Mouse (Mus musculus) kidney, postnatal 14 days (tissue): ENCODE data around the gene Macf1.
"Not testable (repeated sequence)": the region's sequence is repeated elsewhere in the genome, so short reads cannot be mapped to it uniquely, and the experiment has no call there.

ENCODE experiments used
- DNase-seq: peaks from one replicate; pipeline ENCODE4 v3.0.0; 2022; ENCODE audit warnings: mixed read lengths

Macf1 gene

DNA sequence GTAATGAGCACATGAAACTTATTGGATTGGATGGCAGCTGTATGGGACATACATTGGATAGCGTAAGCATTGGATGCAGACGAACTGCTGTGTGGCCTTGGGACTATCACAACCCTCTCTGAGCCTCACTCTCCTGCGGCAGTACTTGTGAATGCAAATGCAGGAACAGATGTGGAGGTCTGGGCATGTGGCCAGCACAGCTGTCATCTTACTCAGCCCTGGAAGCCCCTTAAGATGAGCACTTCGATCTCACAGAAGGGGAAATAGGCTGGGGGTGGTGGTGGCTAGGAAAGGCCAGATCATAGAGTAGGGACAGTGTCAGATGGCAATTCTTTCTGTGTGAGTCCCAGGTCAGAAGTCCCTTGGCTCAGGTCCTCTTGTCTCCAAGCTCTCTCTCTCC lies 346.5 kb downstream of the Macf1 start:
- no peak for DNase-seq

DNA sequence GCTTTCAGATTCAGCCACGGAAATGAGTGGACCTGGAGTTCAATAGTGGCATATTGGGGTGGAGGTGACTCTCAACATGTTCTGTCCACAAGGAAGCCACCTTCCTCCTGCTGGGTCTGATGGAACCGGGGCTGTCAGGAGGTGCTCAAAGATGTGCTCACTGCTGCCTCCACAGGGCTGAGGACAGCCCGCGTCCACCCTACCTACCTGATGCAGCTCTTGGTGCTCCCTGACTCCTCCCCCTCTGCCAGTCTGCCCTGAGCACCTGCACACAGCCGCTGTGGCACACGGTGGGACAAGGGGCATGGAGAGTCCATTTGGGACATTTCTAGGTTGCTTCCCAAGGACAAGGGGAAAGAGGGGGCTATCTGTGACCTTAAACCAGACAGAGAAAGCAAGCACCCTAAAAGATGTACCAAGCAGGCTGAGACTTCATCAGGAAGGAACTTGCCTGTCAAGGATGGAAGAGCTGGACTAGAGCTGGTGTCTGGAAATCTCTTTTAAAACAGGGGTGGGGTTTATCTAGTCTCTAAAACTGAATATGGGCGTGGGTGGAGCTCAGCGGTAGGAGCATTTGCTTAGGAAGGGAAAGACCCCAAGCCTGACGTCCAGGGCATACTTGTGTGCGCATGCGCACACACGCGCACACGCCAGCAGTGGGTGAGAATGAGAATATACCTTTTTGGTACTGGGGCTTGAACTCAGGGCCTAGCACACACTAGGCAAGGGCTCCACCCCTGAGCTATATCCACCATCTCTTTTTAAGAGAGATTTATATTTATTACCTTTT lies 348.2 kb downstream of the Macf1 start:
- no peak for DNase-seq

DNA sequence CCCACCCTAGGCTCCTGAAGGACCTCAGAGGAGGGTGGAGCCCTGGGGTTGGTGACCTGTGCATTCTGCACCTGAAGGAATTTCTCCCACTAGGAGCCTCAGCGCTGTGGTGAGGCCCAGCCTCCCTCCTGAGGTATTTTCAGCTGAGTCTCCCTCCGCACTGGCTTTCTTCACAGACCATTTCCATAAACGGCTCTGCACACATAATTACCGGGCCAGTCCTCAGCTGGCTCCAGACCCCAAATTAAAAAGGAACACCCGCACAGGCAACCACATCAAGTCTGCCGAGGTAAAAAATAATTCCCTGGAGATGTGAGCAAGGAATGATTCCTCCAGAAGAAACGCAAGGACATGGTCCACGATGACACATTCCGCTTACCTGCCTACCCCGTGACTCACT lies 348.9 kb downstream of the Macf1 start:
- not testable (repeated sequence) for DNase-seq

DNA sequence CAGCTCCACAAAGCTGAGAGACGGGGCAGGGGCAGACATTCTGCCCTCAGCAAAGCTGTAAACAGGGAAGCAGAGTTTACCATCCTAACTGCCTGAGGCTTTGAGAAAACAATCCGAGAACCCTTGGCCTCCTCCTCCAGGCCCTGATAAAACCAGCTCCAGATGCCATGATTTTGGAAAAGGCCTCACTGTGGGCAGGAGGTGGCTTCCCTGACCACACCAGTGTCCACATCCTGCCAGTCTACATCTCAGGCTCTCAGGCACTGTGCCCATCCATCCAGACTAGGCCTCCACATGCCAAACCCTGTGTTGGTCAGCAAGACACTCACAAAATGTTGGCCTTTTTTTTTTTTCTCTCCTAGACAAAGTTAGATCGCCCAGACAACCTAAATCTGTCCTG lies 350.0 kb downstream of the Macf1 start:
- no peak for DNase-seq

DNA sequence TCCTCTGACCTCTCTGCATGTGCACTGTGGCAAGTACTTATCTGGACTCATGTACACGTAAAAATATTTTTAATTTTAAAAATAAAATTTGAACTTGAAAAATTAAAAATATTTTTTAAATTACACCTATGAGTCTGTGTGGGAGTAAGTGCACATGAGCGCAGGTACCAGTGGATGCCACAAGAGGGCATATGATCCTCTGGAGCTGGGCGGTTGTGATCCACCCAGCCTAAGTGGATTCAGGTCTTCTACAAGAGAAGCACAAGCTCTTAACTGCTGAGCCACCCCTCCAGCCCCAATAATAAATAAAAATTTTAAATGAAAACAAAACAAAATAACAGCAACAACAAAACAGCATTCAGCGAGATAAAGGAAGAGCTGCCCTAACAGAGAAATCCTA lies 351.0 kb downstream of the Macf1 start:
- no peak for DNase-seq

DNA sequence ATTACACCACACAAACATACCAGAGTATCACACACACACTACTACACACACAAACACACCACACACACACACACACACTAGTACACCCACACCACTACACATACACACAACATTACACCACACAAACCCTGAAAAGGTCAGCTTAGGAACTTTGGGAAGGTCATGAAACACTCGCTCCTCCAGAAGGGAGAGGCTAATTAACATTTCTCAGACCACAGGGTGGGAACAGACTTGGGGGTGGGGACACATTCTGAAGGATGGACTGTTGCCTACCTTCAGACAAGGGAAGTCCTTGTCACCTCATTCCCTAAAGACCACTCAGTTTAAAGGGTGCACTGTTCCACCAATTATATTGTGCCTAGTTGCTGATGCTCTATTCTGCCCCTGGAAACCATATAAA lies 352.2 kb downstream of the Macf1 start:
- DNase-seq: not testable (repeated sequence)

DNA sequence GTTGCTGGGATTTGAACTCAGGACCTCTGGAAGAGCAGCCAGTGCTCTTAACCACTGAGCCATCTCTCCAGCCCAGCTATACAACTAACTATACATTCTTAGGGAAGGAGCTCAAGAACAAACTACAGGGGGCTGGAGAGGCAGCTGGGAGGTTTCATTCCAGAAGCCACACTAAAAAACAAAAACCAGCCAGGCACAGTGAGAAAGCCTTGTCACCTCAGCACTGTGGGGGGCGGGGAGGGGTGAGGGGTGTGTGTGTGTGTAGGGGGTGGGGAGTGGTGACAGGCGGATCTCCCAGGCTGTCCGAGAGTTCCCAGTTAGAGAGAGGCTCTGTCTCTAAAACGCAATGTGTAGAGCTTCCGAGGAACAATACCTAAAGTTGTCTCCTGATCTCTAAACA lies 352.8 kb downstream of the Macf1 start:
- no peak for DNase-seq

DNA sequence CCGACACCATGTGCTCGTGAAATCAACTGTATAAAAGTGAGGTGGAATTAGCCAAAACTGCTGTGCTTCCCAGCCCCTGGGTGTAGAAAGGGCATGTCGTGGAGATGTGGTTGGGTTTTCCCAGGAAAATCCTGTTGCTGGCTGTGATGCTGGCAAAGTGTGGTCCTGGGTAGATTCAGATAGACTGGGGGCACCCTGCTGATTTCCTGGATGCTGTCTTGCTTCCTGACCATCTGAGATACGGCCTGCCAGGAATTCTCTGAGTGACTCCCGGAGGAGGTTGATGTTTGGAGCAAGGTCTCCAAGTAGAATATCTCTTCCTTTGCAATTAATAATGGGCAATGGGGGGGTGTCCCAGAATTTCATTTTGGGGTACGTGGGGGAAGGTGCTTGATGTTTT lies 355.2 kb downstream of the Macf1 start:
- DNase-seq: no peak

DNA sequence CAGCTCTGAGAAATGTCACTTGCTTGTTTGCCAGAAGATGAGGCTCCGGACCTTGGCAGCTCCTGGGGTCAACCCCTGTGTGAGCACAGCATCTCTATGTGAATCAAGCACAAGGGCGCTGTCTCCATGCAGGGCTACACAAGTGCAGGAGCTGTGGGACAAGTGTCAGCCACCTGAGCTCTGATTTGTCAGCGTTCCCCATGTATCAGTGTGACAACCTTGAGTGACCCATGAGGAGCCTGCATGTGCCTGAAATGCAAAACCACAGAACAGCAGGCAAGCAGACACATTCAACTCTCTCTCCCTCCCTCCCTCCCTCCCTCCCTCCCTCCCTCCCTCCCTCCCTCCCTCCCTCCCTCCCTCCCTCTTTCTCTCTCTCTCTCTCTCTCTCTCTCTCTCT lies 356.5 kb downstream of the Macf1 start:
- DNase-seq: no peak

DNA sequence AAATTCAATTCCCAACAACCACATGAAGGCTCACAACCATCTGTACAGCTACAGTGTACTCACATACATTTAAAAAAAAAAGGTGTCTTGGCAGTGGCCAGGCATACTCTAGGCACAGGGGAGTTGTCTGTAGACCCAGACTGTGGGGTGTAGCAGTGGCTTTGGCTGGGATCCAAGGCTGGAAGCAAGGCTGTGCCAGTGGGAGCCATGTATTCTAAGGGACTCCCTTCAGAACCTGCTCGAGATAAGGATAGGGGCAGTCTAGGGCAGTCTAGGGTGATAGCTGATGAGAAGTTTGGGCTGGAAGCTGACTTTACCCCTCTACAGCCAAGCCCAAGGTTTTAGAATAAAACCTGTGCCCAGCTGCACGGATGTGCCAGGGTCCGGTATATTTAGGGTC lies 358.1 kb downstream of the Macf1 start:
- no peak for DNase-seq

DNA sequence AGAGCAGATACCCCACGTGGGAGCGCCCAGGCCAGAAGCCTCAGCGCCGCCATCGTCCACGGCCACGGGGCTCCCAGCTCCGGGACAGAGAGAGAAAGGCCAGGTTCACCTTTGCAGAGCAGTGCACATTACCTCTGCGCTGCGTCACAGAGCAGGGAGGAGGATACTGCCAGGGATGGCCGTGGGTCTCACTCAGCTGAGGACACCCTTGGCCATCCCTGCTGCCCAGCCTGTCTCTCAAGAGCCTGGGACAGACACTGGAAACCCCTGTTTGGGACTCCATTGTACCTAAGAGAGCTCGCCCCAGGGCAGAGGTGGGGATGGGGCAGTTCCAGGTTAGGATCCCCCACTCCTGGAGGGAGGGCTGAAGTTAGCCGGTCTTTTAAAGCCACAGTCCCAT lies 360.6 kb downstream of the Macf1 start, which contains the start of gene Oxct2a:
TSS of gene Oxct2a (minus strand) at position 101 of the 400 bp plus-strand sequence.
- DNase-seq: no peak

DNA sequence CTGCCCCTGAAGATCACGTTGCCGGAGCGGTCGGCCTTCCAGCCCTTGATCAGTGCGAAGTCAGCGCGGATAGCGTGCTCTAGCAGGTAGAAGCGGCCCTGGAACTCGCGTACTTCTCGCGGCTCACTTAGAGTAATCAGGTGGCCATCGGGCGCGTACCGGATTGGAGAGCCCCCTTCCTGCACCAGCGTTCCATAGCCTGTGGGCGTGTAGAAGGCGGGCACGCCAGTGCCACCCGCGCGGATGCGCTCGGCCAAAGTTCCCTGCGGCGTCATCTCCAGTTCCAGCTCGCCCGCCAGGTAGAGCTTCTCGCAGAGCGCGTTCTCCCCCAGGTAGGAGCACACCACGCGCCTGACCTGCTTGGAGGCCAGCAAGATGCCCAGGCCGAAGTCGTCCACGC lies 361.2 kb downstream of the Macf1 start:
- DNase-seq: peak; percentile 14

DNA sequence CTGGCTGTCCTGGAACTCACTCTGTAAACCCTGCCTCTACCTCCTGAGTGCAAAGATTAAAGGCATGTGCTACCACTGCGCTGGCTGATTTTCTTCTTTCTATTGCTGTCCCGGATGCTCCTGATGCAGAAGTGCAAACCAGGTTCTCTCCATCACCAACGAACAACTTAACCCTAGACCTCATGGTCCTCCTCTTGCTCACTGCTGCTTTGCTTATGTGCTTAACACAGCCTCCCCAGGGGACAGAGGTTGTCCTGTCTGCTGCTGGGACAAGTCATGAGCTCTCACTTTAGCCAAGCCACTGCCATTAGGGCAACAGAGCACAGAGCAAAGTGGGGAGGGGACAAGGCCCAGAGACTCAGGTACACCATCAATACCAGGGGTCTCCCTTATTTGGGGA lies 369.7 kb downstream of the Macf1 start:
- no peak for DNase-seq

DNA sequence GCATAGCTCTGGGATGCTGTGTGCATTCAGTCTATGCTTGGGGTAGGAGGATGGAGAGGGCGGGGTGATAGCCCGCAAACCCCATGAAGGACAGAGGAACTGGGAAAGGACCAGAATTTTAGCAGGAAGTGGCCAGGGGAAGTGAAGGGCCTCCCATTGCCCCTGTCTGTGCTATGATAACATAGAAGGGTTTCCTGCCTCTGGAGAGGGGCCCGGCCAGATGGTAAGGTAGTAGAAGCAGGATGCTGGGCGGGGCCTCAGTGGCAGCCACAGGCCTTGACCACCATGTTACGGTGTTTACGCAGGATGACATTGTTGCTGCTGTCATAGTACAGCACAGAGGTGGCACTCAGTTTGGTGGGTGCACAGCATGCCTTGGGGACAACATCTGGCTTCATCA lies 371.1 kb downstream of the Macf1 start:
- DNase-seq: no peak

DNA sequence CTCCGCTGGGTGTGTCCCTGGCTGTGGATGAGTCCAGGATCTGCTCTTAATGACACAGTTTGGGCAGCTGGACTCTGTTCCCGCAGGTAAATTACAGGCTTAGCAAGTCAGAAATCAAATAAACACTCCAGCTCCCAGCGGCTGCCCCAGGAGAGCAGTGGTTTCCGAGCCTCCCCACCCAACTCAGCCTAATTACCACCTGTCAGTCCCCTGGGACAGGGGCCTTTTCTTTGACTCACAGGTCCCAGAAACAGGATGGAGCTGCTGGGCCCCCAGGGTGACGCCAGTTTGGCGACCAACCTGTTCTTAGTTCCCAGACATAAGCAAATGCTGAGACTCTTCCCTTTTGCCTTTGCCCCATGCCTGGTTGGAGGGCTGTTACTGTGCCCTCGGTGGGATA lies 372.3 kb downstream of the Macf1 start:
- DNase-seq: no peak

DNA sequence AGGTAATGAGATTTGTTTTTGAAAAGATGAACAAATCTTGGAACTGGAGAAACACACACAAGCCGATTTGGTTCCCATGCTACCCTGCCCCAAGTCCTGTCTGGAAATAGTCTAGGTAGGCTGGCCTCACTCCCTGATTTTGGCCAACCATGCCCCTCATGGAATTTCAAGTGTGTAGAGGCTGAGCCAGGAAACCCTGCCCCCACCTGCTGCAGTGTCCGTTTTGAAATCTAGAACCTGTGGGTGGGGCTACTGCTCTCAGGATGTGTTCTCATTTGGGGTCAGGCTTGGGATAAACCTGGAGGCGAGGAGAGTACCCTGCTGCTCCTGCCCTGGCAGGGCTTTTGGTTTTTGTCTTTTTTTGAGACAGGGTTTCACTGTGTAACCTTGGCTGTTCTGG lies 375.9 kb downstream of the Macf1 start:
- DNase-seq: no peak

DNA sequence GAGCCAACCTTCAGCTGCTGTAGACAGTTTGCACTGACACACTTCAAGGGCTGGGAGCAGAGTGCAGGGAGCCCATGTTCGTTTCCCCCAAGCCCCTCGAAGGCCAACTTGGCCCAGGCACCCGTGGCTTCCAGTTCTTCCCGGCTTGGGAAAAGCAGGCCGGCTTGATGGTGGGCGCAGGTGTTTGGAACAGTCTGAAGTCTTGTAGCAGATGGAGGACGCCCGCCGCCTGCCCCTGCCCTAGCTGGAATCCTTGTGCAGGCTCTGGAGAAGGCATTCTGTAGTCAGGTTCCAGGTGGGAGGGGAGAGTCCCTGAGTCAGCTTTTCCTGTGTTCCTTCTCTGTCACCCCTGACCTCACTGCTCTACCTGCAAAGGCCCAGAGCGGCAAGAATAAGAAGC lies 377.2 kb downstream of the Macf1 start:
- DNase-seq: no peak

DNA sequence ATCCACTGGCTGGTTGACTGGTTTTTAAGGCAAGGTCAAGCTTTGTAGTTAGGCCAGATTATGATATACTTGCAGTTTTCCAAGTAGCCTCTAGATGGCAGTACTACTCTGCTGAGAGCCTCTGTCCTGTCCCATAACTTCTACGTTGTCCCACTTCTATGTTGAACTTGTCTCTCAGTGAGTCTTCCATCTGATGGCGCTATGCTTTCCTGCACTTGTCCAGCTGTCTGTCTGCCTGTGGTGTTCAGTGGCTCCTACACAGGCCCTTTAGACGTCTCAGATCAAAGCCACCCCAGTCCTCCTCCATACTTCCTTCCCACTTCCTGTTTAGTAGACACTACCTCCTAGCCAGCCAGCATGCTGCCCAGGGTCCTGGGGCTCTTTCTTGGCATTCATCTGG lies 378.4 kb downstream of the Macf1 start:
- DNase-seq: peak; percentile 53
